Mouse (Mus musculus) limb, embryonic 14.5 days (tissue): ENCODE data around the gene Hoxa1. TPM values are rescaled to one million over a fixed set of nuclear protein-coding genes. Genes with fewer than 3 reads are reported as not detected.

ENCODE experiments used
- ATAC-seq: fragments of 200-750 bp; cut with Nextera tagmentation; 2 replicates; pipeline ENCODE4 v1.8.0; 2017; ENCODE audit warnings: low read depth, moderate number of reproducible peaks, moderate TSS enrichment; ENCODE audit not compliant: low FRiP score
- DNase-seq: peaks from one replicate; pipeline ENCODE4 v3.0.0-alpha.2; 2015; ENCODE audit warnings: low spot score
- H3K27ac ChIP-seq: fragments of 300-500 bp; sonication (generic); replicated peaks from 2 replicates; pipeline ENCODE4 v1.5.1; 2014; ENCODE audit warnings: low read depth, mild to moderate bottlenecking, low read length, moderate library complexity, mixed read lengths
- H3K27me3 ChIP-seq: fragments of 300-500 bp; sonication (generic); 2 replicates; pipeline ENCODE4 v1.6.1; 2014; ENCODE audit warnings: low read length, mixed read lengths; ENCODE audit not compliant: control insufficient read depth, insufficient read depth
- H3K36me3 ChIP-seq: fragments of 300-500 bp; sonication (generic); 2 replicates; pipeline ENCODE4 v1.6.1; 2014; ENCODE audit warnings: mild to moderate bottlenecking, low read length, moderate library complexity, mixed read lengths; ENCODE audit not compliant: control insufficient read depth, insufficient read depth
- H3K4me1 ChIP-seq: fragments of 300-500 bp; sonication (generic); 2 replicates; pipeline ENCODE4 v1.6.1; 2014; ENCODE audit warnings: antibody characterized with exemption, low read length, mixed read lengths; ENCODE audit not compliant: control insufficient read depth, insufficient read depth
- H3K4me2 ChIP-seq: fragments of 300-500 bp; sonication (generic); replicated peaks from 2 replicates; pipeline ENCODE4 v1.6.1; 2014; ENCODE audit warnings: low read depth, mild to moderate bottlenecking, low read length, moderate library complexity; ENCODE audit not compliant: severe bottlenecking
- H3K4me3 ChIP-seq: fragments of 300-500 bp; sonication (generic); replicated peaks from 2 replicates; pipeline ENCODE4 v1.5.1; 2014; ENCODE audit warnings: low read length
- H3K9ac ChIP-seq: fragments of 300-500 bp; sonication (generic); 2 replicates; pipeline ENCODE4 v1.6.1; 2014; ENCODE audit warnings: mild to moderate bottlenecking, low read depth, low read length, moderate library complexity; ENCODE audit not compliant: severe bottlenecking
- H3K9me3 ChIP-seq: fragments of 300-500 bp; sonication (generic); 2 replicates; pipeline ENCODE4 v1.6.1; 2016; ENCODE audit warnings: low read length; ENCODE audit not compliant: control insufficient read depth
- POLR2A ChIP-seq: fragments of 200-500 bp; IDR thresholded peaks from 2 replicates; pipeline ENCODE4 v1.8.0; 2012; ENCODE audit warnings: inconsistent platforms, mild to moderate bottlenecking, moderate library complexity, borderline replicate concordance; ENCODE audit not compliant: insufficient read depth, insufficient read length; ENCODE audit errors: extremely low read depth
- WGBS: fragments of 180-500 bp; shearing (Covaris S2); extraction: QIAGEN DNeasy Blood & Tissue Kit; methylation state at CpG from one replicate; pipeline ENCODE4 v1.1.7; 2014; 5-methylcytosine and 5-hydroxymethylcytosine counted together
- polyA plus RNA-seq, 2 experiments: library from polyadenylated mRNA; depleted of rRNA in 1 of 2; stranded (reverse) in 1 of 2; unstranded in 1 of 2; fragments of >200 nt; fragmentation: Nextera tagmentation in 1 of 2; extraction: Ambion mirVana in 1 of 2; gene quantifications; 2 replicates each; pipeline versions ENCODE4 v1.2.1 to v1.2.3; 2012 to 2014

Hoxa1 gene
- polyA plus RNA-seq, 2 experiments, result 1.6 to 1.7 TPM

- H3K9ac ChIP-seq, result no peak overlapping the region
- DNase-seq (no peak), ATAC-seq (no peak)
- peaks cover 23% of the 10 kb centered on the region for H3K4me1 ChIP-seq
- WGBS, result 5% methylated on average over 20 of the region's 20 CpGs
- H3K9me3 ChIP-seq, result no peaks in the 10 kb centered on the region
- H3K4me3 ChIP-seq, result 0 out of 2 replicates have a peak overlapping the region, but pooled peaks have one; percentile 13
- TF ChIP-seq POLR2A, result no peak
- H3K36me3 ChIP-seq, result no peaks in the 10 kb centered on the region
- no peak overlapping the region for H3K27ac ChIP-seq
- H3K27me3 ChIP-seq, result peaks cover 90% of the 10 kb centered on the region
- H3K4me2 ChIP-seq, result no peak overlapping the region
Observed at GRCm38 (mm10) chr6:52156551-52157200, 1.4 kb downstream of the Hoxa1 start.

- ATAC-seq, result no peak
- Histone ChIP-seq H3K4me1 (peaks cover 15% of the 10 kb centered on the region), H3K27me3 (peaks cover 91% of the 10 kb centered on the region), H3K36me3 (no peaks in the 10 kb centered on the region), H3K4me3 (no peak overlapping the region), H3K4me2 (no peak overlapping the region), H3K9me3 (no peaks in the 10 kb centered on the region), H3K27ac (no peak overlapping the region), H3K9ac (no peak overlapping the region)
- no peak for TF ChIP-seq POLR2A
- DNase-seq, result no peak
- WGBS, result 63% methylated on average over 3 of the region's 3 CpGs
Observed at GRCm38 (mm10) chr6:52155471-52155870, 2.6 kb downstream of the Hoxa1 start.

- H3K4me2 ChIP-seq, result no peak overlapping the region
- H3K9ac ChIP-seq, result no peak overlapping the region
- DNase-seq (no peak), ATAC-seq (no peak)
- H3K27ac ChIP-seq, result no peak overlapping the region
- TF ChIP-seq POLR2A, result no peak
- peaks cover 6% of the 10 kb centered on the region for H3K4me1 ChIP-seq
- H3K9me3 ChIP-seq, result no peaks in the 10 kb centered on the region
- WGBS, result 26% methylated on average over 5 of the region's 5 CpGs
- H3K27me3 ChIP-seq, result peaks cover 91% of the 10 kb centered on the region
- H3K36me3 ChIP-seq, result no peaks in the 10 kb centered on the region
- no peak overlapping the region for H3K4me3 ChIP-seq
Observed at GRCm38 (mm10) chr6:52154044-52154443, 4.1 kb downstream of the Hoxa1 start.

- Histone ChIP-seq H3K9me3 (no peaks in the 10 kb centered on the region), H3K4me3 (no peak overlapping the region), H3K4me2 (no peak overlapping the region), H3K9ac (no peak overlapping the region), H3K27me3 (peaks cover 86% of the 10 kb centered on the region), H3K36me3 (no peaks in the 10 kb centered on the region), H3K4me1 (0 out of 2 replicates have a peak, but pooled peaks cover 3% of the 10 kb centered on the region), H3K27ac (no peak overlapping the region)
- WGBS, result 11% methylated on average over 6 of the region's 6 CpGs
- DNase-seq (no peak), ATAC-seq (no peak)
- no peak for TF ChIP-seq POLR2A
Observed at GRCm38 (mm10) chr6:52153270-52153669, 4.8 kb downstream of the Hoxa1 start.

- no peak for TF ChIP-seq POLR2A
- Histone ChIP-seq H3K4me1 (no peaks in the 10 kb centered on the region), H3K9ac (no peak overlapping the region), H3K36me3 (no peaks in the 10 kb centered on the region), H3K9me3 (no peaks in the 10 kb centered on the region), H3K4me3 (no peak overlapping the region), H3K4me2 (no peak overlapping the region), H3K27me3 (peaks cover 79% of the 10 kb centered on the region), H3K27ac (no peak overlapping the region)
- ATAC-seq (no peak), DNase-seq (no peak)
- 19% methylated on average over 16 of the region's 16 CpGs for WGBS
Observed at GRCm38 (mm10) chr6:52152226-52153193, 5.6 kb downstream of the Hoxa1 start.
